Mouse (Mus musculus) brain, embryonic 14.5 days (tissue): ENCODE data around the gene Bcat1.

Experiments
- CTCF ChIP-seq: fragments of 200-500 bp; IDR thresholded peaks from 2 replicates; pipeline ENCODE4 v1.5.1; 2012; ENCODE audit warnings: inconsistent platforms, mild to moderate bottlenecking, moderate library complexity, borderline replicate concordance; ENCODE audit not compliant: insufficient read depth, insufficient read length; ENCODE audit errors: extremely low read depth
- POLR2A ChIP-seq: fragments of 200-500 bp; IDR thresholded peaks from 2 replicates; pipeline ENCODE4 v1.6.1; 2012; ENCODE audit warnings: mild to moderate bottlenecking, inconsistent platforms, borderline replicate concordance; ENCODE audit not compliant: poor library complexity, insufficient read depth, insufficient read length, severe bottlenecking; ENCODE audit errors: extremely low read depth

- TF ChIP-seq CTCF (peak; percentile 20; the same call in 1 of the 2 replicates), POLR2A (no peak)
Observed at GRCm38 (mm10) chr6:144970900-144971299, 105.1 kb downstream of the Bcat1 start.
